Mouse (Mus musculus) fibroblast of lung, adult 2 months (primary cell): Measurements from ENCODE around the gene Arfip1.
A peak's percentile ranks its signal among the peaks of the same experiment; 100 is the strongest.

ENCODE experiments used
- DNase-seq: peaks from one replicate; pipeline ENCODE4 v3.0.0-alpha.2; 2011; ENCODE audit warnings: low read depth

Gene Arfip1

GRCm38 (mm10) chr3:84582023-84582912, at the start of gene Arfip1:
Gene Arfip1 (minus strand): TSS chr3:84582625.
- peak; percentile 81 for DNase-seq

DNA sequence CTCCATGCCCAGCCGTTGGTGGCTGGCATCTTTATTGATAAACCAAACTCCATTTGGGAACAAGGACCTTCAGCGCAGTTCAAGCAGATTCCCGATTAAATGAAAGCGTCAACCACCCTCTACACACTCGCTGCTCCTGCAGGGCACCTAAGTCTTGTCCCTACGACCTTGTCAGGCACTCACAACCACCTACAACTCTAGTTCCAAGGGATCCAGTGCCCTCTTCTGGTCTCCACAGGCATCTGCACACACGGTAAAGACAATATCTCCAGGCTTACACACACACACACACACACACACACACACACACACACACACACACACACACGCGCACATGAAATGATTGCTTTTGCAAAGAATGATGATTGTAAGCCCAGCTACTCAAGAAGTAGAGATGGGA, 49.2 kb upstream of the Arfip1 start:
- no peak for DNase-seq

DNA sequence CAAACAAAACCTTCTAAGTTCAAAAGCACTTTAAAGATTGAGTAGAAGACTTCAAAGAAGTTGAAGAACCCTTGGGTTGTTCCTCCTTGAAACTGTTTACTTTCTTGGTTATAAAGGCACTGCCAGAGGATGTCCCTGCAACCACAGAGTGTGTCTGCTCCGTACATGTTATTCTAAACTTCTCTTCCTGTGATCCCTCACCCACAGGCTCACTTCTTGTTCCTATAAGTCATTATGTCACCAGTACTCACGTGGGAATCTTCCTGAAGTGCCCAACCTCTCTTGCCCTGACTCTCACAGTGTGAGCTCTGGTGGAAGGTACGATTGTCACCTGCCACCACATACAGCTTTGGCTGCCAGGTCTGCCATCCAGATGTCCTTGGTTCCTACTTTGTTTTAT, 39.6 kb upstream of the Arfip1 start:
- DNase-seq, result no peak

DNA sequence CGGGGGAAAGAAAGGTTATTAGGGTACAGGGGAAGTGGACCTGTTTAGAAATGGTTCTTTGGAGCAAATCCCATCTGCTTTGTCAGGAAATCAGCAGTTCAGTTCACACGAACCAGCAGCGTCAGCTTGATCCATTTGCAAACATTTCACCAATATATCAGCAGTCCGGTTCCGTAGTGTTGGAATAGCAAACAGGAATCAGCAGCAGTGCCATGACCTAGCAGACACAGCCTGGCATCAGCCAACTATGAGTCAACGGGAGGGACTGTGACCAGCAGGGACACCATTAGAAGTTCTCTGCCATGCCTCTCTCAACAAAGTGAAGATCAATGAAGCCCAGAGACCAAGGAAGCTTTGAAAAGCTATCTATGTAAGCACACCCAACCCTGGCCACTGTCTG, 37.3 kb upstream of the Arfip1 start:
- no peak for DNase-seq

DNA sequence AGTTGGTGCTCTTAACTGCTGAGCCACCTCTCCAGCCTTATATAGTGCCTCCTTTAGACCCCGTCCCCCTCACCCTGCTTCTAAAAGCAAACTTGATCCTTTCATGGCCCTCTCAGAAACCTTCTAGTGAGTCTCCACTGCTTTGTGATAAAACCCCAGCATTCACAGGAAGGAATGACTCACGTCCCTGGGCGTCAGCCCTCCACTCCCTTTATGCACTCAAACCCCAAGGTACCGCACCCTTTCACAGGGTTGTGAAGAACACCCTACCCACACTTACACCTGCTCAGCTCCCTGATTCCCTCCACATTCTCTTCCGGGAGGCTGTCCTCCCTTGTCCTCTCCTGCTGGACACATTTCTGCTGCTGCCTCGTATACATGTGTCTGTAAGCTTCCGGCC, 36.6 kb upstream of the Arfip1 start:
- no peak for DNase-seq

DNA sequence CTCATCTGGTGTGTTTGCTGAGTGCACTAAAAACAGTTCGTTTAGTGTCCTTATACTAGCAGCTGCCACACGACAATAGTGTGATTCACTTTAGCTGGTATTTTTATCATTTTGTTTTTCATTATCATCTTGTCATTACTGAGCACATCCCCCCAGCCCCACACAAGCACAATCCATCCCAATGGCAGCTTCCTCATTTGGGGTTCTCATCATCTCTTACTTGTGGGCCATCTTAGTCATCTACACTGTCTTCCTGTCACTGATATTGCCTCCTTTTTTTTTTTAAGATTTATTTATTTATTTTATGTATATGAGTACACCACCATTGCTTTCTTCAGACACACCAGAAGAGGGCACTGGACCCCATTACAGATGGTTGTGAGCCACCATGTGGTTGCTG, 36.2 kb upstream of the Arfip1 start:
- DNase-seq, result no peak

GRCm38 (mm10) chr3:84615856-84616225, 33.4 kb upstream of the Arfip1 start:
- no peak for DNase-seq

DNA sequence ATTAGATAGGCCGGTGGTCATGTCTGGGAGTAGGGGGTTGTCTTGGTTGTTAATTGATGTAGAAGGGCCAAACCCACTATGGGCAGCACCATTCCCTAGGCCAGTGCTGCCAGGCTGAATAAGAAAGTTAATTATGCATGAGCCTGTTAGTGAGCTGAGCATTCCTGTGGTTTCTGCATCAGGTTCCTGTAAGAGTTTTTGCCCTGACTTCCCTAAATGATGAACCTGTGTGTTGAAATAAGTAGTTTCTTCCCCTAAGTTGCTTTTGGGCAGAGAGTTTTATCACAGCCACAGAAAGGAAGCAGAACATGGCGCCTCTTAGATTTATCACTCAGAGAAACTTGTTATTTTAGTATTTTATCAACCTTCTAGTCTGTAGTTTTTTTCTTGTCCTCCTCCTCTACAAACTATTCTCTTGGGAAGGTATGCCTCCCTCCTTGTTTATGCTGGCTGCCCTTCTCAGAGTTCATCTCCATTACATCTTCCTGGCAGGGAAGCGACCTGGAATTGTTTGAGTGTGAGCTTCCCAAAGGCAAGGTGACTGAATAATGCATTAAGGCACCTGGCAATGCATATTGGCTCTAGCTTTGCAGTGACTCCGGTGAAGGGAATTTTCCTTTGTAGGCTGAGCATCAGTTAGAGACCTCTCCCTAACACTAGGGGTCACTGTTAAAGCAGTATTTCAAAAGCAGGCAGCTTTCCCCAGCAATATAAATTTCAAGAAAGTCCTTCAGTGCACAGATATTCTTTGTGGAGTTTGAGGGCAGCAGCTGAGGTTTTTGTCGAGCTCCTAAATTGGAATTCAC, 32.8 kb upstream of the Arfip1 start:
- peak; percentile 22 for DNase-seq

- no peak for DNase-seq
These were observed 27.8 kb upstream of the Arfip1 start for GRCm38 (mm10) chr3:84610183-84610710.

- DNase-seq, result no peak
These were observed 20.8 kb upstream of the Arfip1 start for GRCm38 (mm10) chr3:84603212-84603611.

- no peak for DNase-seq
These were observed 20.3 kb upstream of the Arfip1 start for GRCm38 (mm10) chr3:84602759-84603158.

- DNase-seq, result no peak
These were observed 19.6 kb upstream of the Arfip1 start for GRCm38 (mm10) chr3:84601870-84602495.

- no peak for DNase-seq
These were observed 16.3 kb upstream of the Arfip1 start for GRCm38 (mm10) chr3:84598756-84599155.

DNA sequence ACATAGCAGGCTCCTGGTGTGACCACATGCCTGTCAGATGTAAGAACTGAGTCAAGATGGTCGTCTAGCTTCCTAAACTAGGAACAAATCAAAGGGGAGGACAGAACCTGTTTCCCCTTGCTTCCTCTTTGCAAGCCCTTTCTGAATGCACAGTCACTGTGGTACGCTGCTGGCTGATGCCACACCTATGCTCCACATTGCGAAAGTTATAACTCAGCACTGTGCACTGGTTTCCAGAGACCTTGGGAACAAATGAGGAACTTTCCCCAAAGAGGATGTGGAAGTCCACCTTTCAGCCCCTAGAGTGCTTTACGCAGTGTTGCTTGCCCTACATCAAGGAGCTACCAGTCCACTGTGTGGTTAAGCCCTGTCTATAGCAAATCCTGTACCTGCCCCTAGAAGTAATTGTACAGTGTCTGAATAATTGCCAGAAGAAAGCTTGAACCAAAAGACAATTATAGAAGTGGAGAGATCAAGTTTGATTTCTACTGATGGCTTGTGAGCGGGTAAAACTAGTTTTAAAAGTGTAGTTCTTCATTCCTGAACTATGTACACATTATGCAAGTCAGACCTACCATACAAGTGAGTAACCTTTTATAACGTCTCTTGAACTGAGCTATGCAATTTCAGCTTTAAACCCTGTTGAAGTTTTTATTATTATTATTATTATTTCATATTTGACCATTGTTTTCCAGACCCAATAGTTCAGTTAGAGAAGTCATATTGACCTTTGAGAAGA, 15.7 kb upstream of the Arfip1 start:
- no peak for DNase-seq

- DNase-seq, result no peak
These were observed 13.3 kb upstream of the Arfip1 start for GRCm38 (mm10) chr3:84595677-84596234.

- no peak for DNase-seq
These were observed 12.7 kb upstream of the Arfip1 start for GRCm38 (mm10) chr3:84594894-84595676.

DNA sequence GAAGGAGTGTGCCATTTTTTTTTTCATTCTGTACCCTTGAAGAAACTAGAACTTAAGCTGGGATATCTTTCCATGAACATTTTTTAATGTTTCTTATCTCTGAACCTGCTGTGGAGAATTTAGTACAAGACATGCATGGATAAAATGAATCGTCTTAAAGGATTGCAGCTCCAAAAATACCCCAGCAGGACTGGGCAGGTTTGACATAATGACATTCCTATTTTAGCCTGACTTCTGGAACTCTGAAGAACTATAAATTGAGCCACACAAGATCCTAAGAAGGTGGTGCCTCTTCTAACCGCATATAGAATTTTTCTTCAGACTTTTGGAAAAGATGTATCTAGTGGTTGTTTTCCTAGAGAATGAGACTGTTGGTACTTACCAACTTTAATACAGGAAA, 10.8 kb upstream of the Arfip1 start, which contains the start of gene Tigd4:
Tigd4 (plus strand) TSS at position 301 of the 400 bp plus-strand sequence.
- no peak for DNase-seq

- DNase-seq, result no peak
These were observed 4.3 kb upstream of the Arfip1 start for GRCm38 (mm10) chr3:84586736-84587135.

- no peak for DNase-seq
These were observed 470 bp upstream of the Arfip1 start for GRCm38 (mm10) chr3:84582913-84583276.

- no peak for DNase-seq
These were observed 766 bp downstream of the Arfip1 start for GRCm38 (mm10) chr3:84581696-84582022.

DNA sequence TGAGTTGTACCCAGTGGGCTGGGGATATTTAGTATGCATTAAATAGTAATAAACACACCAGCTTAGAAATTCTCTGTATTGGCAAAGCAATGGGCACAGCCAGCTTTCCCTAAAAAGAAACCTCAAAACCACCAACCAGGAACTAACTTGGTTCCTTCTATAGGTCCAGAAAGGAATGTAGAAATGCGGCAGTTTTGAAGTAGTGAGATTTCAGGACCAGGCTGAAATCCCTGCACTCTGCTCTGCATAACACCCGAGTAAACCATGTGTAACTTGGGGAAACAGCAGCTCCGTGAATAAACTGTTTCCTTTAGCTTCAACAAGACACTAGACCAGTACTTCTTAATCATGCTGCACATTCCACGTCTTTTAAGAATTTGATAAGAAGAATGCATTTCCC, 1.7 kb downstream of the Arfip1 start:
- DNase-seq, result no peak
